Mouse (Mus musculus) limb, embryonic 14.5 days (tissue): ENCODE data around the gene Sfmbt1. TPM values are rescaled to one million over a fixed set of nuclear protein-coding genes. Genes with fewer than 3 reads are reported as not detected.

Source experiments
- ATAC-seq: fragments of 200-750 bp; cut with Nextera tagmentation; 2 replicates; pipeline ENCODE4 v1.8.0; 2017; ENCODE audit warnings: low read depth, moderate number of reproducible peaks, moderate TSS enrichment; ENCODE audit not compliant: low FRiP score
- DNase-seq: peaks from one replicate; pipeline ENCODE4 v3.0.0-alpha.2; 2015; ENCODE audit warnings: low spot score
- H3K27ac ChIP-seq: fragments of 300-500 bp; sonication (generic); replicated peaks from 2 replicates; pipeline ENCODE4 v1.5.1; 2014; ENCODE audit warnings: low read depth, mild to moderate bottlenecking, low read length, moderate library complexity, mixed read lengths
- H3K27me3 ChIP-seq: fragments of 300-500 bp; sonication (generic); 2 replicates; pipeline ENCODE4 v1.6.1; 2014; ENCODE audit warnings: low read length, mixed read lengths; ENCODE audit not compliant: control insufficient read depth, insufficient read depth
- H3K36me3 ChIP-seq: fragments of 300-500 bp; sonication (generic); 2 replicates; pipeline ENCODE4 v1.6.1; 2014; ENCODE audit warnings: mild to moderate bottlenecking, low read length, moderate library complexity, mixed read lengths; ENCODE audit not compliant: control insufficient read depth, insufficient read depth
- H3K4me1 ChIP-seq: fragments of 300-500 bp; sonication (generic); 2 replicates; pipeline ENCODE4 v1.6.1; 2014; ENCODE audit warnings: antibody characterized with exemption, low read length, mixed read lengths; ENCODE audit not compliant: control insufficient read depth, insufficient read depth
- H3K4me2 ChIP-seq: fragments of 300-500 bp; sonication (generic); replicated peaks from 2 replicates; pipeline ENCODE4 v1.6.1; 2014; ENCODE audit warnings: low read depth, mild to moderate bottlenecking, low read length, moderate library complexity; ENCODE audit not compliant: severe bottlenecking
- H3K4me3 ChIP-seq: fragments of 300-500 bp; sonication (generic); replicated peaks from 2 replicates; pipeline ENCODE4 v1.5.1; 2014; ENCODE audit warnings: low read length
- H3K9ac ChIP-seq: fragments of 300-500 bp; sonication (generic); 2 replicates; pipeline ENCODE4 v1.6.1; 2014; ENCODE audit warnings: mild to moderate bottlenecking, low read depth, low read length, moderate library complexity; ENCODE audit not compliant: severe bottlenecking
- H3K9me3 ChIP-seq: fragments of 300-500 bp; sonication (generic); 2 replicates; pipeline ENCODE4 v1.6.1; 2016; ENCODE audit warnings: low read length; ENCODE audit not compliant: control insufficient read depth
- POLR2A ChIP-seq: fragments of 200-500 bp; IDR thresholded peaks from 2 replicates; pipeline ENCODE4 v1.8.0; 2012; ENCODE audit warnings: inconsistent platforms, mild to moderate bottlenecking, moderate library complexity, borderline replicate concordance; ENCODE audit not compliant: insufficient read depth, insufficient read length; ENCODE audit errors: extremely low read depth
- WGBS: fragments of 180-500 bp; shearing (Covaris S2); extraction: QIAGEN DNeasy Blood & Tissue Kit; methylation state at CpG from one replicate; pipeline ENCODE4 v1.1.7; 2014; 5-methylcytosine and 5-hydroxymethylcytosine counted together
- polyA plus RNA-seq, 2 experiments: library from polyadenylated mRNA; depleted of rRNA in 1 of 2; stranded (reverse) in 1 of 2; unstranded in 1 of 2; fragments of >200 nt; fragmentation: Nextera tagmentation in 1 of 2; extraction: Ambion mirVana in 1 of 2; gene quantifications; 2 replicates each; pipeline versions ENCODE4 v1.2.1 to v1.2.3; 2012 to 2014

The Sfmbt1 gene
- polyA plus RNA-seq, 2 experiments, result 7.7 to 14.0 TPM

GRCm38 (mm10) chr14:30801756-30802155 is 87.1 kb downstream of the Sfmbt1 start:
- H3K27ac ChIP-seq, result no peak overlapping the region
- no peak for ATAC-seq
- no peak for TF ChIP-seq POLR2A
- H3K9me3 ChIP-seq, result no peaks in the 10 kb centered on the region
- no peak for DNase-seq
- 93% methylated on average over 2 of the region's 2 CpGs for WGBS
- H3K4me3 ChIP-seq, result no peak overlapping the region
- H3K4me1 ChIP-seq, result no peaks in the 10 kb centered on the region
- H3K9ac ChIP-seq, result no peak overlapping the region
- no peak overlapping the region for H3K4me2 ChIP-seq
- H3K27me3 ChIP-seq, result no peaks in the 10 kb centered on the region
- peaks cover 42% of the 10 kb centered on the region for H3K36me3 ChIP-seq

GRCm38 (mm10) chr14:30821136-30821535 is 106.5 kb downstream of the Sfmbt1 start:
- WGBS, result 71% methylated on average over 3 of the region's 3 CpGs
- Histone ChIP-seq H3K4me1 (peaks cover 13% of the 10 kb centered on the region), H3K9ac (no peak overlapping the region), H3K4me3 (no peak overlapping the region), H3K27me3 (no peaks in the 10 kb centered on the region), H3K36me3 (peaks cover 40% of the 10 kb centered on the region), H3K27ac (no peak overlapping the region), H3K4me2 (no peak overlapping the region), H3K9me3 (no peaks in the 10 kb centered on the region)
- TF ChIP-seq POLR2A, result no peak
- DNase-seq, result no peak
- ATAC-seq, result no peak

GRCm38 (mm10) chr14:30824456-30824995 is 109.9 kb downstream of the Sfmbt1 start:
- DNase-seq, result peak; percentile 43
- Histone ChIP-seq H3K27ac (no peak overlapping the region), H3K9ac (no peak overlapping the region), H3K27me3 (no peaks in the 10 kb centered on the region), H3K4me1 (peaks cover 26% of the 10 kb centered on the region), H3K9me3 (no peaks in the 10 kb centered on the region), H3K4me2 (peak overlapping the region; percentile 87; the same call in 1 of the 2 replicates), H3K36me3 (peaks cover 13% of the 10 kb centered on the region; the same call in 1 of the 2 replicates), H3K4me3 (no peak overlapping the region)
- no peak for ATAC-seq
- TF ChIP-seq POLR2A, result no peak
- WGBS, result 28% methylated on average over 6 of the region's 6 CpGs

GRCm38 (mm10) chr14:30825021-30825475 is 110.4 kb downstream of the Sfmbt1 start:
- no peak for TF ChIP-seq POLR2A
- Histone ChIP-seq H3K4me2 (peak overlapping the region; percentile 87), H3K9me3 (no peaks in the 10 kb centered on the region), H3K4me3 (peak overlapping the region; percentile 88), H3K36me3 (peaks cover 9% of the 10 kb centered on the region; the same call in 1 of the 2 replicates), H3K27me3 (no peaks in the 10 kb centered on the region), H3K4me1 (peaks cover 26% of the 10 kb centered on the region), H3K9ac (no peak overlapping the region), H3K27ac (no peak overlapping the region)
- 43% methylated on average over 5 of the region's 5 CpGs for WGBS
- DNase-seq (no peak), ATAC-seq (no peak)

- TF ChIP-seq POLR2A, result 0 out of 2 replicates have a peak, but pooled peaks have one; percentile 62
- peak within 1 kb of the TSS; percentile 88 for H3K4me3 ChIP-seq
- ATAC-seq (peak; percentile 95), DNase-seq (peak; percentile 84)
- no peaks in the 10 kb centered on the region for H3K27me3 ChIP-seq
- 1% methylated on average over 44 of the region's 68 CpGs for WGBS
- peaks cover 26% of the 10 kb centered on the region for H3K4me1 ChIP-seq
- peaks cover 4% of the 10 kb centered on the region; the same call in 1 of the 2 replicates for H3K36me3 ChIP-seq
- peak within 1 kb of the TSS; percentile 72 for H3K27ac ChIP-seq
- no peaks in the 10 kb centered on the region for H3K9me3 ChIP-seq
- H3K4me2 ChIP-seq, result peak within 1 kb of the TSS; percentile 87
- H3K9ac ChIP-seq, result peak within 1 kb of the TSS; percentile 87
These were observed 111.0 kb downstream of the Sfmbt1 start, which contains the start of gene Tmem110 for GRCm38 (mm10) chr14:30825476-30826131. Gene Tmem110, plus strand, starts transcription at chr14:30825590.
